Mouse (Mus musculus): ENCODE results near the gene Cx3cr1.

- TF ChIP-seq TAL1 (IDR thresholded peaks at IDR 0.05; ENCODE audit: low read length) = no peak
- no peak for TF ChIP-seq GATA1 (IDR thresholded peaks at IDR 0.05; ENCODE audit: low read length)
These were observed 45.1 kb downstream of the Cx3cr1 start for GRCm38 (mm10) chr9:120024625-120025024.
